Mouse (Mus musculus): ENCODE measurements at regions not wholly inside any gene's neighbourhood (a gene's known extent, or its start where the extent isn't known, plus 50 kb on each side); places are given as distances from the start of the nearest gene placed in this dataset.

DNA sequence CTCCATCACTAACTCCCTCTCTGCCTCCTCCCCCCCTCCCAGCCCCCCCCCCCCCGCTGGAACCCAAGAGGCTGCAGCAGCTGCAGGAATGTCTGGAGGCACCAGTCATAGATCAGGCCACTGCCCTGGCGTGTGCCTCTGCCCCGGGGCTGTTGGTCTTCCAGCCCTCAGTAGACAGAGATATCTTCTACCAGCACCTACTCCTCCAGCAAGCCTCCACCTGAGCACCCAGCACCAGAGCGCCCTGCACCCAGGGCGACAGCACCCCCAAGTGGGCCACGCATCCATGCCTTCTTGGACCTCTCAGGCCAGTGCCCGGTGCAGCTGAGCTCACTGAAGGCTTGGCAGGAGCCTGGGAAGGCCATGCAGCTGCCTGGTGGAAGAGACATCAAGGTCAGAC lies 936.5 kb downstream of the Diaph3 start:
- TF ChIP-seq CTCF (IDR thresholded peaks at IDR 0.05; ENCODE audit: insufficient read depth, low read depth, low read length): no peak
- TF ChIP-seq POLR2A (IDR thresholded peaks at IDR 0.05; ENCODE audit: insufficient read depth, low read depth, low read length): no peak

Measured in olfactory bulb, adult 2 months (tissue).